Mouse (Mus musculus) embryonic stem cell, embryonic (primary cell): ENCODE data around the gene Pml.

Experiments used
- CTCF ChIA-PET, 4 experiments: fragments of 300-600 bp in 2 of 4; fragments of 350-600 bp in 2 of 4; sonication (Branson Sonifier 250); formaldehyde crosslinking; loops; one replicate each; lab custom pipeline; 2022; ENCODE audit warnings: inconsistent platforms in 2 of 4; lab: Charles Lee
- POLR2A ChIA-PET, 4 experiments: fragments of 300-600 bp in 2 of 4; fragments of 350-600 bp in 2 of 4; sonication (Branson Sonifier 250); formaldehyde crosslinking; loops; one replicate each; lab custom pipeline; 2022; ENCODE audit warnings: antibody characterized with exemption in 4 of 4, inconsistent platforms in 1 of 4; lab: Charles Lee

Pml gene

DNA sequence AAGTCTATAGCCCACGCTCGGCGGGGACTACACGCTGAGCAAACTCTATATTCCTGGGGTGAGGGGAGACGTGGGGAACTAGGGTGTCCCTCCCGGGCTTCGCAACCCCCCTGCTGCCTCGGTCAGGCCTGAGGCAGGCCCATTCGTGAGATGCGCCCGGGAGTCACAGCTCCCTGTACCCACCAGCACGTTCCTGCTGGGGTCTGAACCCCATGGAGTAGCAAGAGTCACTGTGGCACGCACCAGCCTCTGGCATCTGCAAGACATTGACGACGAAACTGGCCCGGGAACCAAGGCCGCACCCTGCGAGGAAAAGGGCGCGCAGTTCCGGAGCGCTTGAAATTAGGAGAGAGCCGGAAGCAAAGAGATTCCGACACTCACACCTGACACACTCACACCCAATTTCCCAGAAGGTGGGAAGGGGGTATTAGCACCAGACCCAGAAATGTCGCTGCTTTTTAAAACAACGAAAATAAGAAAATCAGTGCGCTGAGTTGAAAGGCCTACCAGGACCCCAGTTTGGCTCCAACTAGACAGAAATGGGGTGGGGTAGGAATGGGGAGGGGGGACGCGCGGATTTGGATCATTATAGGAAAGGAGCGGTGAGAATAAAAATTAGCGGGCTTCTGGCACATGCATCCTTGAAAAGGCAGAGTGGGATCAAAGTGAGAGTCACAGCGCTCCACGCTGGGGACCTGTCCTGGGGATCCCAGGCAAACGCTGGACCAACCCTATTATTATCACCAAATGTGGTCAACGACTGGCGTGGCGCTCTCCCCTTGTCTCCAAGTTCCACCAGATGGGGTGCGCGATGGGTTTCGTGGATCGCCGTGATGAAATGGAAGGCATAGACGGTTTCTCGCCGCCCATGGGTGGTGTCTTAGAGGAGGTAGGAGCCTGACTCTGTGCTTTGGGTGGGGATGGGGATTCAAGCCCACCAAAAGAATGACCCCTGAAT, 52.7 kb downstream of the Pml start:
- CTCF ChIA-PET = interaction anchor here in 2 of 4 experiments (0.9 to 2.9 kb wide), 6 partner anchors 7 to 158 kb away, joined by 3 to 19 read pairs (median 5); partner anchors contain the start of genes Islr (in 2 of the 2) and Islr2 (in 2 of the 2)
- POLR2A ChIA-PET = interaction anchor here in 3 of 4 experiments (0.6 to 2.8 kb wide), 10 partner anchors 9 to 202 kb away, joined by 3 to 15 read pairs (median 4); no protein-coding TSS in a partner anchor

DNA sequence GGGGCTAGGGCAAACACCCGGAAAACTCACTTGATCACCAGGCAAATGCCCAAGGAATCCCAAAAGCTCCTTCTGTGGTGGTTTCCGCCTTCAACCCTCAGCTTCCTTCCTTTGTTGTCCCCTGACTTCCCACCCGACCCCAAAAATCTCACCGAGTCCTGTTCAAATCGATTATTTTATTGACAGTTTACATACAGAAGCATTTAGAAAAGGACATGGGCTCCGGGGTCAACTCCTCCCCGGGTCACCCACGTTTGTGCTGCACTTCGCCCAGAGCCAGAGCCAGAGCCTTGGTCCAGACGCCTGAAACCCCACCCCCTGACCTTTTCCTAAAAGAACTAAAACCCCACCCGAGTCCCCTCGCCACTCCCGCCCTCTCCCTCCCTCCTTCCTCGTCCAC, 53.4 kb downstream of the Pml start:
- ChIA-PET CTCF (interaction anchor here in 3 of 4 experiments (0.6 to 2.9 kb wide), 6 partner anchors 8 to 157 kb away, joined by 3 to 19 read pairs (median 4); partner anchors contain the start of genes Islr (in 2 of the 3) and Islr2 (in 2 of the 3)), POLR2A (interaction anchor here in 3 of 4 experiments (0.6 to 3.5 kb wide), 16 partner anchors 8 to 331 kb away, joined by 3 to 19 read pairs (median 4); partner anchors contain the start of genes Islr (in 2 of the 3) and Islr2 (in 2 of the 3))

DNA sequence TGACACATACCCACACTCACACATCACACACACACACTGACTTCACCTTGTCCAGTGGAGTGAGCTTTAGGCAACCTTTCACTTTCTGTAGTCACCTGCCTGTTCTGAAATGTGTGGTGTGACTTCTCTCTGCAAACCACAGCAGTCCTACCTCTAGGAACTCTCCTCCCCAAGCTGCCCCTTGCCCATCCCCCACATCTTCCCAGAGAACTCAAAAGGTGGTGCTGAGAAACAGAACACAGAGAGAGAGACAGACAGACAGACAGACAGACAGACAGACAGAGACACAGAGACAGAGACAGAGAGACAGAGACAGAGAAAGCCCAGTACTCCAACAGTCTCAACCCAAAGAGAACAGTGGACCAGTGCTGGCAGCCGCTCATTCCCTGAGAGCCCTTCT, 53.9 kb downstream of the Pml start:
- POLR2A ChIA-PET = interaction anchor here in 3 of 4 experiments (0.8 to 3.5 kb wide), 16 partner anchors 8 to 330 kb away, joined by 3 to 19 read pairs (median 4); partner anchors contain the start of genes Islr (in 2 of the 3) and Islr2 (in 2 of the 3)
- CTCF ChIA-PET = interaction anchor here in 3 of 4 experiments (0.6 to 2.9 kb wide), 6 partner anchors 8 to 157 kb away, joined by 3 to 19 read pairs (median 4); partner anchors contain the start of genes Islr (in 2 of the 3) and Islr2 (in 2 of the 3)

DNA sequence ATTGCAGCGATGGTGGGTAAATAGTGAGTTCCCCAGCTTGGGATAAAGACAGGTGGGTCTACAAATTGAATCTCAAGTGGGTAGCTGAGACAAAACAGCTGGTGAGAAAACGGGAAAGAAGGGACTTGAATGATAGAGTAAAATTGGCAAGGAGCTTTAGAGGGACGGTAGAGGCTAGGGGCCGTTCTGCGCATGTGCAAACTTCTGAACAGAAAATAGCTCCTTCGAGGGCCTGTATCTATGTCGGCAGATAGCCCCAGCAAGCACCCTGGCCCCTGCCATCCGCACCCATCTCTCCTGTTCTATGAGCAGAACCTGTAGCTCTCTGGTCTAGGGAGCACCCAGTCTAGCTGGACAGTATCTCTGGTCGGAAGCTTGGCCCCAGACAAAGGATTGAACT, 55.4 kb downstream of the Pml start:
- ChIA-PET CTCF (interaction anchor here in 3 of 4 experiments (0.6 to 2.9 kb wide), 9 partner anchors 10 to 203 kb away, joined by 3 to 19 read pairs (median 6); partner anchors contain the start of genes Islr (in 1 of the 3) and Islr2 (in 1 of the 3)), POLR2A (interaction anchor here (0.5 to 3.5 kb wide), 19 partner anchors 10 to 641 kb away, joined by 3 to 19 read pairs (median 4); partner anchors contain the start of genes Islr (in 2 of the 4), Islr2 (in 2 of the 4) and Pml (in 1 of the 4))

DNA sequence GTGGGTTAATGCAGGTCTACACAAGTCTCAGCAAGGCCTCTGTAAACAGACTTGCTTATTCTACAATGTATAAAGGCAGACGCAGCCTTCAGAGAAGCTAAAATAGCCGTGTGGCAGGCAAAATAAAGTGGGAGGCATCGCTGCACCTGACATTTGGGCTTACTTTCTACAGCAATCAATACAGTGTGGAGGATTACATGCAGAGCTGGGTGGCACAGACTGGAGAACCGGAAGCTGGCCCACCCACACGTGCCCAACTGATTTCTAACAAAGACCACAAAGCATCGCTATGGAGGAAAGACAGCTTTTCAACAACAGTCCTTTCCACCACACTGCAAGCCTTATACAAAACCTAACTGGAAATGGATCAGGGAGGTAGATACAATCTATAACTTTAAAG, 65.1 kb downstream of the Pml start:
- ChIA-PET POLR2A (interaction anchor here in 2 of 4 experiments (0.9 to 2.1 kb wide), 4 partner anchors 20 to 144 kb away, joined by 3 to 7 read pairs (median 5); partner anchors contain the start of genes Islr (in 1 of the 2) and Islr2 (in 1 of the 2)), CTCF (interaction anchor here in 2 of 4 experiments (0.6 to 1.3 kb wide), 5 partner anchors 20 to 396 kb away, joined by 3 to 4 read pairs (median 4); partner anchors contain the start of genes Islr (in 1 of the 2) and Islr2 (in 1 of the 2))

DNA sequence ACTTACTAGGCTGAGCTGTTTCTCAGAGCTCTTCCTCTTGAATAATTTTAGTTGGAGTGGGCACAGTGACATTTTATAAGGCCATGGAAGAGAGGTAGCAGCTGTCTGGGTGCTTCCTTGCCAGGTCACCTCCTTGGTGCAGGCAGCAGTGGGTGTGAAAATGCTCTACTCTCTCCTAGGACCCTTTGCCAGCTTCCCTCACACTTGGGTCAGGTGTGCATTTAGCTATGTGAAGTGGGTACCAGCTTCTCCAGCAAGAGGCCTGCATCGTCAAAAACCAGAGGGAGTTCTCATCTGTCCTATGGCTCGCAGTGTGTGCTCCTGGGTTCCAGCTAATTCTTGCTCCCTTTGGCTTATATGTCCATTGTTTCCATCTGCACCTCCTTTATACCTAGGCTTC, 70.2 kb downstream of the Pml start:
- ChIA-PET POLR2A (interaction anchor here in 1 of 4 experiments (0.6 to 0.9 kb wide), 2 partner anchors 149 to 1133 kb away, joined by 3 read pairs; no protein-coding TSS in a partner anchor), CTCF (interaction anchor here in 2 of 4 experiments (0.8 kb wide), 2 partner anchors 25 to 214 kb away, joined by 3 read pairs; partner anchors contain the start of genes Islr (in 1 of the 2) and Islr2 (in 1 of the 2))

DNA sequence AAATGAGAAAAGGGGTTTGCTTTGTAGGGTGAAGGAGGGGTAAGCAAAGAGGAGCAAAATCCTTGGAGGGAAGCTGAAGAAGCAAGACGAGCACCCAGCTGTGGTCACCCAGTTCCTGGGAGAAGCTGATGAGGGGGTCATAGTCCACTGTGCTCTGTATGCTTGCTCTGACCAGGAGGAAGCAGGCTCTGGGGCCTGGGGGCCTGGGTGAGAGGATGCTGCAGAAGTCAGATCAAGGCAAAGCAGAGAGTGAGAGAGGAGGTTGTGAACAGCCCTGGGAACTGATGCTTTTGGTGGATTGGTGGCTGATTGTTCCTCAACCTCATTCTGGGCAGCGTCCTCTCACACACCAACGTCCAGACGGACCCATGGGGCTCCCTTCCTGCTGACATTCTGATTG, 72.4 kb downstream of the Pml start:
- ChIA-PET CTCF (interaction anchor here in 1 of 4 experiments (0.6 kb wide), 1 partner anchor 27 kb away, joined by 3 read pairs; the partner anchor contains the start of genes Islr and Islr2), POLR2A (no interaction called here)

DNA sequence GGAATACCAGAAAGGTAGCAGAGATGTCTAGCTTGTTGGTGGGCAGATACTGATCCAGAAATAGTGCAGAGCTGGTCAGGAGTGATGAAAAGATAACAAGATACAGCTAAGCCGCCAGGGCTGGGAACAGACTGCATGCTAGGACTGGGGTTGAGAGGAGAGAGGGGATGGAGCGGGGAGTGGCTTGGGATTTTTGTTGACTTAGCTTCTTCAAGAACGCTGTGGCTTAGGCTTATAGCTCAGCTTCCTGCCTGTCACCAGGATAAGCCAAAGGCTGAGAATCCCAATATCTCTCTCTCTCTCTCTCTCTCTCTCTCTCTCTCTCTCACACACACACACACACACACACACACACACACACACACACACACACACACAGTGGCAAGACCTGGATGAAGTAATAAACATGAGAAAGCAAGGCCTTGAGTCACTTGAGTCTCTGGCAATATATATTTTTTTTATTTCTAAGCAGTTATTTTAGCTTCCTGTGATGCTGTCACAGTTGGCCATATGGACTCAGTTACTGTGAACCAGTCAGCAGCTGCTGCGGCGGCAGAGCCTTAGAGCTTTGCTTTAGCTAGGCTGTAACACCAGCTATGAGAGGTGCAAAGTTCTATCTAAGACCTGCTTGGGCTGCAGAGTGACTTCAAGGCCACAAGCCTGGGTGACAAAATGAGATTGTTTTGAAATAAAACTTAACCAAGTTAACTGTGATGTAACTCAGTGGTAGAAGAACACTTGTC, 73.7 kb downstream of the Pml start:
- CTCF ChIA-PET = interaction anchor here in 3 of 4 experiments (0.5 to 1.0 kb wide), 4 partner anchors 23 to 118 kb away, joined by 4 to 10 read pairs (median 6); partner anchors contain the start of genes Islr (in 1 of the 3) and Islr2 (in 1 of the 3)
- POLR2A ChIA-PET = interaction anchor here in 1 of 4 experiments (0.9 to 1.2 kb wide), 2 partner anchors 122 to 124 kb away, joined by 3 read pairs; no protein-coding TSS in a partner anchor

DNA sequence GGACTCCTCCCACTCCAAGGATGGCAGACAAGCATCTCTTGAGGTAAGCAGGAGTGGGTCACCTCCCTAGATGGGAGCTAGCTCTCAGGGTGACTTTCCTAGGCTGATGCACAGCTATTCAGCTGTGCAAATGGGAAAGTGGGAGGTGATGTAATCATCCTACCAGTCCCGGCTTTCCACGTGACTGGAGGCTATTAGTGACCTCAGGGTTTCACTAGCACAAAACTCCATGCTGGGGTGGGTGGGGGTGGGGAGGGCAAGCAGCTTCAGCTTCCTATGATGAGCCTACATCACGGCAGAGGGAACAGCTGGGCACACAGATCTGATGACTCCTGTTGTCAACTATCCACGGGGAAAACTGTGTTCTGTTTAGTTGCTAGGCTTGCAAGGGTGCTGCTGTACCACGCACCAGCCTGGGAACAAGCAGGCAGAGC, 74.8 kb downstream of the Pml start:
- ChIA-PET CTCF (no interaction called here), POLR2A (interaction anchor here (0.6 to 1.9 kb wide), 6 partner anchors 30 to 272 kb away, joined by 3 to 7 read pairs (median 4); no protein-coding TSS in a partner anchor)

DNA sequence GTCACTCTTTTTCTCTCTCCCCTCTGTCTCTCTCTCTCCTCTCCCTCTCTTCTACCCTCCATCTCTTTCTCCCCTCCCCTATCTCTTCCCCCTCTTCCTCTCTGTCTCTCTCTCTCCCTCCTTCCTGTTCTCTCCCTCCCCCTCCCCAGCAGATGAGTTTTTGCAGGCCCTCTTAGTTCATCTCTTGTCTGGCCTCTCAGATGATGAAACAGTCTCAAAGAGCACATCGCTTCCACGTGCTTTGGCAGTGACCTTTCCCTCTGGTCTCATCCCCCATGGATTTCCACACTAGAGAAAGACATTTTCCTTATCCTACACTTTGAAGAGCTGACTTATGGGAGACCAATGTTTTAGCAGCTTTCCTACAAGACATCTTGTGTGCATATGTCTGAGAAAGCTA, 76.7 kb downstream of the Pml start:
- POLR2A ChIA-PET = interaction anchor here in 1 of 4 experiments (1.9 kb wide), 1 partner anchor 232 kb away, joined by 4 read pairs; no protein-coding TSS in a partner anchor
- CTCF ChIA-PET = interaction anchor here in 3 of 4 experiments (0.7 to 1.5 kb wide), 3 partner anchors 11 to 134 kb away, joined by 3 read pairs; no protein-coding TSS in a partner anchor

DNA sequence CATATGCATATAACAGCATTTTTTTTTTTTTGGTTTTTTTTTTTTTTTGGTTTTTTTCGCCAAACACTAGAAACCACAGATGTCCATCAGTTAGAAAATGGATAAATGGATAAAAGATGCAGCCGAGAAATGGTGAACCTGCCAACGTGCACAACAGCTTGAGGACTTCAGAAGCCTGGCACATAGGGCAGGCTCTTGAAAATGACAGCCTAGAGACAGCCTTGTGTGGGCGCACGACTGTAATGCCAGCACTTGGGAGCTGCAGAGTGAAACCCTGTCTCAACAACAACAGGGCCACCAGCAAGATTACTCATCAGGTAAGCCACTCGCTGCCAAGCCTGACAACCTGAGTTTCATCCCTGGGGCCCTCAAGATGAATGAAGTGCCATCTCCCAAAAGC, 80.2 kb downstream of the Pml start:
- ChIA-PET POLR2A (interaction anchor here in 2 of 4 experiments (0.7 to 1.8 kb wide), 2 partner anchors 11 to 43 kb away, joined by 3 to 4 read pairs; no protein-coding TSS in a partner anchor), CTCF (interaction anchor here (0.6 to 1.3 kb wide), 5 partner anchors 35 to 152 kb away, joined by 3 to 6 read pairs (median 4); partner anchors contain the start of genes Islr (in 2 of the 4) and Islr2 (in 2 of the 4))

DNA sequence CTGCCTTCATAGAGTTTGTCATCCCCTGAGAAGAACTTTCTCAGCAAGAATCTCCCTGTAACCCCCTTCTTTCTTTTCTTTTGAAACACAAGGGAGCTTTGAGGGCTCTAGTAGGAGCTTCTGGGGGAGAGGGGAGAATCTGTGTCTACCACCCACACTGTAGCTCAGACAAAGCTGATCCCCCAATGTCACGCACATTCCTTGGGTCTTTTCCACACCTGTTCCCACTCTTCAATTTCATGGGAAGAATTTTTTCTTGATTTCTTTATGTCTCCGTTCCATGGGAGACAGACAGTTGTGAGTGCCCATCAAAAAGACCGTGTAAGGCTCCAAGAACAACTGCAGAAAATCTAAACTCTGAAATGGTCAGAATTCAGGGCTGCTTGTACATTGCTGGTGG, 80.7 kb downstream of the Pml start:
- POLR2A ChIA-PET = interaction anchor here in 2 of 4 experiments (0.7 to 1.8 kb wide), 3 partner anchors 10 to 42 kb away, joined by 3 to 4 read pairs (median 4); no protein-coding TSS in a partner anchor
- CTCF ChIA-PET = interaction anchor here in 2 of 4 experiments (0.6 to 0.7 kb wide), 2 partner anchors 36 to 58 kb away, joined by 4 to 5 read pairs; no protein-coding TSS in a partner anchor
